Mouse (Mus musculus) lung, embryonic 14.5 days (tissue): ENCODE data around the gene Ppp4r4. TPM values are rescaled to one million over a fixed set of nuclear protein-coding genes. Genes with fewer than 3 reads are reported as not detected.

ENCODE experiments used
- ATAC-seq: fragments of 200-750 bp; cut with Nextera tagmentation; 2 replicates; pipeline ENCODE4 v1.8.0; 2017; ENCODE audit warnings: mild to moderate bottlenecking, moderate TSS enrichment, moderate library complexity; ENCODE audit not compliant: insufficient read depth
- DNase-seq: peaks from one replicate; pipeline ENCODE4 v3.0.0-alpha.2; 2015
- H3K27ac ChIP-seq: fragments of 300-500 bp; sonication (generic); 2 replicates; pipeline ENCODE4 v1.5.1; 2014; ENCODE audit warnings: low read depth, mild to moderate bottlenecking, moderate library complexity
- H3K27me3 ChIP-seq: fragments of 300-500 bp; sonication (generic); 2 replicates; pipeline ENCODE4 v1.6.1; 2014; ENCODE audit warnings: low read length, control low read depth; ENCODE audit not compliant: insufficient read depth
- H3K36me3 ChIP-seq: fragments of 300-500 bp; sonication (generic); 2 replicates; pipeline ENCODE4 v1.6.1; 2014; ENCODE audit warnings: control low read depth; ENCODE audit not compliant: insufficient read depth
- H3K4me1 ChIP-seq: fragments of 300-500 bp; sonication (generic); 2 replicates; pipeline ENCODE4 v1.6.1; 2014; ENCODE audit warnings: antibody characterized with exemption, control low read depth; ENCODE audit not compliant: insufficient read depth
- H3K4me2 ChIP-seq: fragments of 300-500 bp; sonication (generic); 2 replicates; pipeline ENCODE4 v1.6.1; 2014; ENCODE audit warnings: mild to moderate bottlenecking
- H3K4me3 ChIP-seq: fragments of 300-500 bp; sonication (generic); 2 replicates; pipeline ENCODE4 v1.5.1; 2014; ENCODE audit warnings: low read depth, low read length
- H3K9ac ChIP-seq: fragments of 300-500 bp; sonication (generic); 2 replicates; pipeline ENCODE4 v1.6.1; 2014
- H3K9me3 ChIP-seq: fragments of 300-500 bp; sonication (generic); 2 replicates; pipeline ENCODE4 v1.6.1; 2016; ENCODE audit warnings: low read depth, low read length, control low read depth
- CTCF ChIP-seq: IDR thresholded peaks from 2 replicates; pipeline ENCODE4 v1.5.1; 2016; ENCODE audit warnings: antibody characterized with exemption, low read depth
- WGBS: fragments of 180-500 bp; shearing (Covaris S2); extraction: QIAGEN DNeasy Blood & Tissue Kit; methylation state at CpG from one replicate; pipeline ENCODE4 v1.1.7; 2014; 5-methylcytosine and 5-hydroxymethylcytosine counted together
- polyA plus RNA-seq: library from polyadenylated mRNA; unstranded; fragments of >200 nt; fragmentation: Nextera tagmentation; extraction: Ambion mirVana; gene quantifications from 2 replicates; pipeline ENCODE4 v1.2.1, GENCODE M21; 2014

Ppp4r4 gene
- polyA plus RNA-seq, 1 experiment from 2014 or later: 1.6 TPM

- no peak for TF ChIP-seq CTCF
- DNase-seq (peak; percentile 9), ATAC-seq (peak; percentile 69)
- H3K27me3 ChIP-seq: peaks cover 13% of the 10 kb centered on the region
- peaks cover 7% of the 10 kb centered on the region; the same call in 1 of the 2 replicates for H3K4me1 ChIP-seq
- no peaks in the 10 kb centered on the region for H3K9me3 ChIP-seq
- peak overlapping the region; percentile 65 for H3K9ac ChIP-seq
- H3K4me2 ChIP-seq: peak overlapping the region; percentile 97
- H3K4me3 ChIP-seq: peak overlapping the region; percentile 64
- 1% methylated on average over 42 of the region's 44 CpGs for WGBS
- no peaks in the 10 kb centered on the region for H3K36me3 ChIP-seq
- no peak overlapping the region for H3K27ac ChIP-seq
These were observed 739 bp downstream of the Ppp4r4 start for GRCm38 (mm10) chr12:103532649-103533395.

- Histone ChIP-seq H3K4me3 (no peak overlapping the region), H3K9me3 (no peaks in the 10 kb centered on the region), H3K36me3 (no peaks in the 10 kb centered on the region), H3K27me3 (no peaks in the 10 kb centered on the region), H3K4me2 (no peak overlapping the region), H3K4me1 (no peaks in the 10 kb centered on the region), H3K9ac (no peak overlapping the region), H3K27ac (no peak overlapping the region)
- DNase-seq (peak; percentile 23), ATAC-seq (no peak)
- no peak for TF ChIP-seq CTCF
- WGBS: 53% methylated on average over 4 of the region's 4 CpGs
These were observed 8.3 kb downstream of the Ppp4r4 start for GRCm38 (mm10) chr12:103540429-103540828.

- no peak overlapping the region for H3K9ac ChIP-seq
- H3K27ac ChIP-seq: no peak overlapping the region
- no peak for ATAC-seq
- 72% methylated on average over 2 of the region's 2 CpGs for WGBS
- no peak overlapping the region for H3K4me3 ChIP-seq
- no peaks in the 10 kb centered on the region for H3K27me3 ChIP-seq
- no peak for DNase-seq
- no peak for TF ChIP-seq CTCF
- H3K9me3 ChIP-seq: no peaks in the 10 kb centered on the region
- H3K4me2 ChIP-seq: no peak overlapping the region
- no peaks in the 10 kb centered on the region for H3K36me3 ChIP-seq
- H3K4me1 ChIP-seq: no peaks in the 10 kb centered on the region
These were observed 11.3 kb downstream of the Ppp4r4 start for GRCm38 (mm10) chr12:103543351-103543750.

GRCm38 (mm10) chr12:103544213-103544612, 12.1 kb downstream of the Ppp4r4 start:
- Histone ChIP-seq H3K4me1 (no peaks in the 10 kb centered on the region), H3K4me2 (no peak overlapping the region), H3K4me3 (no peak overlapping the region), H3K36me3 (no peaks in the 10 kb centered on the region), H3K27me3 (no peaks in the 10 kb centered on the region), H3K27ac (no peak overlapping the region), H3K9ac (no peak overlapping the region), H3K9me3 (no peaks in the 10 kb centered on the region)
- 4% methylated on average over 3 of the region's 3 CpGs for WGBS
- peak; percentile 77 for TF ChIP-seq CTCF
- DNase-seq: peak; percentile 78
- ATAC-seq: peak; percentile 14; the same call in 1 of the 2 replicates

GRCm38 (mm10) chr12:103547438-103547837, 15.4 kb downstream of the Ppp4r4 start:
- Histone ChIP-seq H3K9me3 (no peaks in the 10 kb centered on the region), H3K36me3 (no peaks in the 10 kb centered on the region), H3K9ac (no peak overlapping the region), H3K4me3 (no peak overlapping the region), H3K27me3 (no peaks in the 10 kb centered on the region), H3K27ac (no peak overlapping the region), H3K4me1 (no peaks in the 10 kb centered on the region), H3K4me2 (no peak overlapping the region)
- no peak for ATAC-seq
- DNase-seq: no peak
- WGBS: 55% methylated on average over 2 of the region's 2 CpGs
- no peak for TF ChIP-seq CTCF

- DNase-seq (no peak), ATAC-seq (no peak)
- no peaks in the 10 kb centered on the region for H3K9me3 ChIP-seq
- no peaks in the 10 kb centered on the region for H3K27me3 ChIP-seq
- H3K4me3 ChIP-seq: no peak overlapping the region
- no peak overlapping the region for H3K4me2 ChIP-seq
- TF ChIP-seq CTCF: no peak
- no peak overlapping the region for H3K9ac ChIP-seq
- H3K4me1 ChIP-seq: no peaks in the 10 kb centered on the region
- no peak overlapping the region for H3K27ac ChIP-seq
- 51% methylated on average over 4 of the region's 4 CpGs for WGBS
- H3K36me3 ChIP-seq: no peaks in the 10 kb centered on the region
These were observed 16.4 kb downstream of the Ppp4r4 start for GRCm38 (mm10) chr12:103548526-103548925.

- Histone ChIP-seq H3K4me1 (no peaks in the 10 kb centered on the region), H3K27me3 (no peaks in the 10 kb centered on the region), H3K9me3 (no peaks in the 10 kb centered on the region), H3K27ac (no peak overlapping the region), H3K36me3 (no peaks in the 10 kb centered on the region), H3K9ac (no peak overlapping the region), H3K4me3 (no peak overlapping the region), H3K4me2 (no peak overlapping the region)
- 79% methylated on average over 6 of the region's 6 CpGs for WGBS
- no peak for ATAC-seq
- DNase-seq: no peak
- no peak for TF ChIP-seq CTCF
These were observed 18.0 kb downstream of the Ppp4r4 start for GRCm38 (mm10) chr12:103550047-103550446.
